Mouse (Mus musculus): ENCODE measurements around the gene B4gat1.

DNA sequence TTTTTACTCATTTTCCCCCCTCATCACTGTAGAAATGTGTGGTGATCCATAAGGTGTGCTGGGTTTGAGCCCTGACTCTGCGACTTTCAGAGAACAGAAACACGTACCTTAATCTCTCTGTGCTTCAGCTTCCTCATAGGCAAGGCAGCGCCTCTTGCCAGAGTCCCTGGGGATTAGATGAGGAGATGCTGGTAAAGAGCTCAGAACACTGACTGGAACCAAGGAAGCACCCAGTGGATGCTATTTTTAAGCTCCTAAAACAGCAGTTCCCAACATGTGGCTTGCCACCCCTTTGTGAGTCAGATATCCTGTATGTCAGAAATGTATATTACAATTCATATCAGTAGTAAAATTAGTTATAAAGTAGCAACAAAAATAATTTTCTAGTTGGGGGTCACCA, 20.4 kb upstream of the B4gat1 start:
- TF ChIP-seq CTCF (IDR thresholded peaks at IDR 0.05; ENCODE audit: low read depth) (no peak), EP300 (IDR thresholded peaks at IDR 0.05; ENCODE audit: low read depth) (no peak)

All from liver, embryonic 14.5 days (tissue).